Mouse (Mus musculus) CH12.LX (cell line): ENCODE measurements around the gene Ssbp2. TPM values are rescaled to one million over a fixed set of nuclear protein-coding genes. Genes with fewer than 3 reads are reported as not detected.

Experiments
- DNase-seq: peaks from one replicate; pipeline ENCODE4 v3.0.0-alpha.2; 2013; ENCODE audit errors: extremely low read depth
- H3K27ac ChIP-seq: 2 replicates; pipeline ENCODE4 v1.5.1; 2012; ENCODE audit warnings: low read depth, mild to moderate bottlenecking, control low read depth, moderate library complexity; ENCODE audit not compliant: insufficient read depth
- H3K27me3 ChIP-seq: replicated peaks from 2 replicates; pipeline ENCODE3; 2012; ENCODE audit warnings: inconsistent platforms
- H3K36me3 ChIP-seq, 2 experiments: replicated peaks in 1 of 2; 2 replicates each; pipeline versions ENCODE3 to v1.6.1; 2012; ENCODE audit warnings: inconsistent platforms in 1 of 2, low read length in 1 of 2, mild to moderate bottlenecking in 1 of 2, mixed read lengths in 1 of 2, moderate library complexity in 1 of 2; ENCODE audit not compliant: control insufficient read depth in 1 of 2, insufficient read depth in 1 of 2
- H3K4me1 ChIP-seq, 2 experiments: 2 replicates each; pipeline ENCODE4 v1.6.1; 2012; ENCODE audit warnings: inconsistent platforms in 1 of 2, moderate library complexity in 1 of 2; ENCODE audit not compliant: insufficient read depth in 2 of 2, control insufficient read depth in 1 of 2
- H3K4me2 ChIP-seq: 2 replicates; pipeline ENCODE4 v1.6.1; 2012; ENCODE audit warnings: low read depth, mild to moderate bottlenecking, control low read depth; ENCODE audit not compliant: poor library complexity, insufficient read depth, severe bottlenecking
- H3K4me3 ChIP-seq, 3 experiments: fragments of 150-350 bp in 1 of 3; sonication (generic) in 1 of 3; replicated peaks in 1 of 3; 2 replicates each; pipeline versions ENCODE3 to v1.5.1; 2011 to 2012; ENCODE audit warnings: low read depth in 2 of 3, low read length in 2 of 3, mild to moderate bottlenecking in 2 of 3, moderate library complexity in 2 of 3, control low read depth in 1 of 3, improper control_type of control experiment in 1 of 3, inconsistent platforms in 1 of 3, mixed read lengths in 1 of 3; ENCODE audit not compliant: poor library complexity in 1 of 3
- H3K79me2 ChIP-seq: replicated peaks from 2 replicates; pipeline ENCODE4 v1.6.1; 2012; ENCODE audit warnings: mild to moderate bottlenecking, moderate library complexity; ENCODE audit not compliant: control insufficient read depth, poor library complexity, insufficient read depth, severe bottlenecking; ENCODE audit errors: extremely low read depth
- H3K9ac ChIP-seq: 2 replicates; pipeline ENCODE4 v1.6.1; 2012; ENCODE audit warnings: low read depth, mild to moderate bottlenecking, control low read depth, moderate library complexity; ENCODE audit not compliant: insufficient read depth
- H3K9me3 ChIP-seq: replicated peaks from 2 replicates; pipeline ENCODE3; 2012; ENCODE audit warnings: low read length, inconsistent platforms, mixed read lengths
- E2F4 ChIP-seq: IDR thresholded peaks from 2 replicates; pipeline ENCODE4 v1.6.1; 2011; ENCODE audit warnings: low read depth, low read length, improper control_type of control experiment; ENCODE audit not compliant: insufficient replicate concordance
- ELF1 ChIP-seq: IDR thresholded peaks from 2 replicates; pipeline ENCODE4 v1.6.1; 2014; ENCODE audit warnings: low read depth, mild to moderate bottlenecking, inconsistent platforms, low read length, improper control_type of control experiment
- EP300 ChIP-seq: IDR thresholded peaks from 2 replicates; pipeline ENCODE4 v1.6.1; 2011; ENCODE audit warnings: low read length, improper control_type of control experiment
- ETS1 ChIP-seq: conservative IDR thresholded peaks from 2 replicates; pipeline ENCODE4 v1.6.1; 2012; ENCODE audit warnings: low read depth, mild to moderate bottlenecking, inconsistent platforms, low read length, improper control_type of control experiment, moderate library complexity
- IRF4 ChIP-seq: IDR thresholded peaks from 2 replicates; pipeline ENCODE4 v1.6.1; 2014; ENCODE audit warnings: low read depth, mild to moderate bottlenecking, inconsistent platforms, low read length, improper control_type of control experiment
- JUN ChIP-seq: IDR thresholded peaks from 2 replicates; pipeline ENCODE4 v1.6.1; 2011; ENCODE audit warnings: low read depth, mild to moderate bottlenecking, low read length, improper control_type of control experiment, moderate library complexity; ENCODE audit not compliant: insufficient read depth
- MAX ChIP-seq: IDR thresholded peaks from 2 replicates; pipeline ENCODE4 v1.6.1; 2011; ENCODE audit warnings: low read length, improper control_type of control experiment
- MAZ ChIP-seq: IDR thresholded peaks from 2 replicates; pipeline ENCODE4 v1.6.1; 2012; ENCODE audit warnings: low read depth, mild to moderate bottlenecking, inconsistent platforms, low read length, improper control_type of control experiment, moderate library complexity
- NELFE ChIP-seq: IDR thresholded peaks from 2 replicates; pipeline ENCODE4 v1.6.1; 2011; ENCODE audit warnings: low read depth, low read length, improper control_type of control experiment
- NRF1 ChIP-seq: IDR thresholded peaks from 2 replicates; pipeline ENCODE4 v1.6.1; 2014; ENCODE audit warnings: low read depth, mild to moderate bottlenecking, inconsistent platforms, low read length, improper control_type of control experiment, moderate library complexity
- PAX5 ChIP-seq: IDR thresholded peaks from 2 replicates; pipeline ENCODE4 v1.6.1; 2012; ENCODE audit warnings: low read length, inconsistent platforms, mixed read lengths
- SIN3A ChIP-seq: IDR thresholded peaks from 2 replicates; pipeline ENCODE4 v1.6.1; 2012; ENCODE audit warnings: low read length, improper control_type of control experiment, inconsistent platforms
- SMC3 ChIP-seq: IDR thresholded peaks from 2 replicates; pipeline ENCODE4 v1.6.1; 2011; ENCODE audit warnings: low read depth, low read length, improper control_type of control experiment
- TBP ChIP-seq: conservative IDR thresholded peaks from 2 replicates; pipeline ENCODE4 v1.6.1; 2011; ENCODE audit warnings: low read depth, low read length, improper control_type of control experiment
- TCF12 ChIP-seq: IDR thresholded peaks from 2 replicates; pipeline ENCODE4 v1.6.1; 2014; ENCODE audit warnings: low read depth, mild to moderate bottlenecking, inconsistent platforms, low read length, improper control_type of control experiment
- ZC3H11A ChIP-seq: IDR thresholded peaks from 2 replicates; pipeline ENCODE4 v1.6.1; 2012; ENCODE audit warnings: low read depth, mild to moderate bottlenecking, inconsistent platforms, low read length, improper control_type of control experiment
- ZKSCAN1 ChIP-seq: IDR thresholded peaks from 2 replicates; pipeline ENCODE4 v1.6.1; 2012; ENCODE audit warnings: low read depth, inconsistent platforms, low read length, improper control_type of control experiment, borderline replicate concordance
- ZMIZ1 ChIP-seq: IDR thresholded peaks from 2 replicates; pipeline ENCODE4 v1.6.1; 2012; ENCODE audit warnings: low read depth, mild to moderate bottlenecking, inconsistent platforms, low read length, improper control_type of control experiment
- ZNF384 ChIP-seq: IDR thresholded peaks from 2 replicates; pipeline ENCODE4 v1.6.1; 2012; ENCODE audit warnings: low read depth, low read length, improper control_type of control experiment, inconsistent platforms
- dilution Hi-C: fragments of 300-500 bp; cut with MboI; formaldehyde crosslinking; loops from 2 replicates; pipeline ENCODE4 v1.14.3; 2020; ENCODE audit warnings: low sequenced_read_pairs; ENCODE audit not compliant: extremely low pct_unique_long_range_greater_than_20kb, extremely low pct_ligation_motif_present
- in situ Hi-C: fragments of 300-500 bp; cut with MboI; formaldehyde crosslinking; loops from 3 replicates; pipeline ENCODE4 v1.14.3; 2019; ENCODE audit warnings: low sequenced_read_pairs, low pct_ligation_motif_present, low pct_unique_long_range_greater_than_20kb, mixed read lengths
- polyA plus RNA-seq: library from polyadenylated mRNA; unstranded; fragments of >175 nt; gene quantifications from 2 replicates; pipeline ENCODE4 v1.2.1, GENCODE M21; 2012; ENCODE audit warnings: low read depth; ENCODE audit not compliant: insufficient read length
- total RNA-seq, 2 experiments: library from RNA; depleted of rRNA; stranded (reverse); fragments of 300-350 nt in 1 of 2; fragments of >200 nt in 1 of 2; gene quantifications; 2 replicates each; pipeline ENCODE4 v1.2.3; 2012 to 2014

Ssbp2 gene
- total and polyA plus RNA-seq, 3 experiments: 1.9 to 3.6 (median 1.9) TPM

GRCm38 (mm10) chr13:91746470-91746869 is 286.4 kb downstream of the Ssbp2 start:
- Histone ChIP-seq H3K27ac (no peak overlapping the region), H3K79me2 (no peaks in the 10 kb centered on the region), H3K4me3 (no peak overlapping the region)
- DNase-seq: no peak
- dilution Hi-C loops: no loop called here
- TF ChIP-seq NELFE: no peak
- TF ChIP-seq TBP: no peak
- no peak for TF ChIP-seq ZC3H11A
- TF ChIP-seq MAZ: no peak
- no peak for TF ChIP-seq SIN3A
- TF ChIP-seq ETS1: no peak
- TF ChIP-seq ZKSCAN1: no peak
- TF ChIP-seq, all 38 proteins: peak for 0
- H3K36me3 ChIP-seq: no peaks in the 10 kb centered on the region
- no peak overlapping the region for H3K4me2 ChIP-seq
- H3K4me1 ChIP-seq: peaks cover 0 to 7% of the 10 kb centered on the region in 2 experiments; a peak in 2 of 4 replicates
- no peak overlapping the region for H3K9ac ChIP-seq
- no peaks in the 10 kb centered on the region for H3K27me3 ChIP-seq
- in situ Hi-C loops: no loop called here
- no peaks in the 10 kb centered on the region for H3K9me3 ChIP-seq

- TF ChIP-seq TCF12: no peak
- TF ChIP-seq MAX: no peak
- no peak for TF ChIP-seq SMC3
- no peak for TF ChIP-seq PAX5
- no peak for TF ChIP-seq E2F4
- TF ChIP-seq ZMIZ1: no peak
- TF ChIP-seq ELF1: no peak
- TF ChIP-seq TBP: no peak
- TF ChIP-seq IRF4: no peak
- TF ChIP-seq EP300: no peak
- no peak for TF ChIP-seq ZNF384
- TF ChIP-seq JUN: no peak
- no peak for TF ChIP-seq NRF1
- no peak for TF ChIP-seq ZKSCAN1
- TF ChIP-seq, all 38 proteins: peak for 0
- Histone ChIP-seq H3K4me1 (peaks cover under 1 to 7% of the 10 kb centered on the region in 2 experiments; a peak in 3 of 4 replicates), H3K4me2 (no peak overlapping the region), H3K4me3 (no peak overlapping the region), H3K9ac (no peak overlapping the region), H3K79me2 (no peaks in the 10 kb centered on the region), H3K27ac (no peak overlapping the region), H3K9me3 (no peaks in the 10 kb centered on the region), H3K27me3 (no peaks in the 10 kb centered on the region), H3K36me3 (no peaks in the 10 kb centered on the region)
- dilution Hi-C loops (no loop called here), in situ Hi-C loops (no loop called here)
- no peak for DNase-seq
These were observed 288.3 kb downstream of the Ssbp2 start for GRCm38 (mm10) chr13:91748401-91748800.
